Mouse (Mus musculus) heart, postnatal 10 days (tissue): ENCODE data around the gene Smdt1. TPM values are rescaled to one million over a fixed set of nuclear protein-coding genes. Genes with fewer than 3 reads are reported as not detected.

Source experiments
- DNase-seq, 2 experiments: peaks; one replicate each; pipeline ENCODE4 v3.0.0; 2021
- intact Hi-C: fragments of 180-260 bp; cut with DNase I; formaldehyde crosslinking; loops from one replicate; pipeline ENCODE4 v1.15.1; 2025
- total RNA-seq, 2 experiments: library from RNA; stranded (reverse); gene quantifications; 2 replicates each; pipeline ENCODE4 v1.2.3; 2021

Smdt1 gene
- 100 to 1,000 TPM; 195 to 202 TPM for total RNA-seq

DNA sequence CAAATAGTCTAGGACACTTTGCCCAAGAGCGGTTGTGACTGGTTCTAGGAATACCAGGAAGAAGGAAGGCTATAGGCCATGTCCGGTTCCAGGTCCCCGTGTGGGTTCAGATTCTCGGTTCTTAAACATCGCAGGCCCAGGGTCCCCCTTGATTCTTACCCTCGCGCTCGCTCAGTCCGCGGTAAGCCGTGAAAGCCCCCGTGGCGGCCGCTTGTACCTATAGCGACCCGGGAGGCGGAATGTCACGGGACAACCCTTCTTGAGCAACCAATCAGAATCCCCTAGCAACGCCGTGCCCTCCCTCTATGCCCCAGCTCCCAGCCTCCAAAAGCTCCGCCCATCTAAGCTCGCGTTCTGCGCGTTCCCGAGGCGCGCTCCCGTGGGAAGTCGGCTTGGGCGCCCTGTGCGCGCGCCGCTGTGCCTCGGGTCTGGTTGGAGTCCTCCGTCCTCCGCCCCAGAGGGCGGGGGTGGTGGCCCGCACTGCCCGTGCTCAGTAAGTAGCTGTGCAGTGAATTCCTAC, at the start of gene Smdt1, which contains the start of the genes Naga and Pheta2:
Gene Smdt1 (plus strand): TSS at position 367 of the 520 bp plus-strand sequence.
Gene Naga (minus strand): TSS at position 333 of the 520 bp plus-strand sequence.
Gene Pheta2 (plus strand): TSS at position 350 of the 520 bp plus-strand sequence.
- intact Hi-C loops = loop anchor here (5.0 to 10.0 kb wide), 2 partner anchors 71 to 204 kb away; no protein-coding TSS in a partner anchor
- DNase-seq = peak; percentile 98 to 99

GRCm38 (mm10) chr15:82290252-82290651, 48.5 kb upstream of the Smdt1 start:
- intact Hi-C loops = no loop called here
- no peak for DNase-seq

DNA sequence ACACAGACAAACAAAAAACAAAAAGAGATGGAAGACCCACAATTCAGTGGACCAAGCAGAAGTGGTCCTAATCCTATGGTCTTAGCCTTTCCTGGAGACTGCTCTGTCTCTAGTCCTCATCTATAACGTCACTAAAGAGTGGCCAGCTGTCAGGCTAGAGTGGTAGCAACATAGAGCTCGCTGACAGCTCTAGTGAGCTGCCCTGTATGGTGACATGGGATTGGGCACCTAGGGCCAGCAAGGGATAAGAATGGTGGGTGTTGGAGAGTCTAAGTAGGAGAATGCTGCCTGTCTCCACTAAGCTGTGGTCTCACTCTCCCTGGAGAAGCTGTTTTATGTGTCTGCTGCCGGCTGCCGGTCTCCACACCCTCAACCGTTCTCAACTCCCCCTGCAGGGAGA, 45.9 kb upstream of the Smdt1 start:
- no peak for DNase-seq
- intact Hi-C loops = no loop called here

DNA sequence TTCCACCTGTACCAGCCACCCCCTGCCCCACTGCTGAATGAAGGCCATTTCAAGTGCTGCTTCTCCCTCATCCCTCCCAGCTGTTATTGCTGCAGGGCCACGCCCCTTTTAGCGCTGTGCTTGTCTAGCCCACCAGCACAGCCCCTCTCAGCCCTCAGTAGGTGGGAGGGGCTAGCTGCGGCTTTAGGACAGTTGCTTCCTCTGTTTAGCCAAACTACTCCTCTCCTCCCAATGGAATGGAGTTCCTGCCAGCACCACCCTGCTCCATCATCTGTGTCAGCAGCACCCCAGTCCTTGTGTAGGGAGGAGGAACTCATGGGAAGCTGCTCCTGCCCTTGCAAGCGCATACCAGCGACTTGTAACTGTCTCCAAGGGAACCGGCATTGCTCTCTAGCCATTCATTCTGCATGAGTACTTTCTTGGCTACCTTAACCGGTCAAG, 45.5 kb upstream of the Smdt1 start:
- intact Hi-C loops = no loop called here
- no peak for DNase-seq

- intact Hi-C loops = no loop called here
- peak in 1 of 2 experiments; percentile 37 for DNase-seq
Measured at GRCm38 (mm10) chr15:82294059-82294458, 44.7 kb upstream of the Smdt1 start.

DNA sequence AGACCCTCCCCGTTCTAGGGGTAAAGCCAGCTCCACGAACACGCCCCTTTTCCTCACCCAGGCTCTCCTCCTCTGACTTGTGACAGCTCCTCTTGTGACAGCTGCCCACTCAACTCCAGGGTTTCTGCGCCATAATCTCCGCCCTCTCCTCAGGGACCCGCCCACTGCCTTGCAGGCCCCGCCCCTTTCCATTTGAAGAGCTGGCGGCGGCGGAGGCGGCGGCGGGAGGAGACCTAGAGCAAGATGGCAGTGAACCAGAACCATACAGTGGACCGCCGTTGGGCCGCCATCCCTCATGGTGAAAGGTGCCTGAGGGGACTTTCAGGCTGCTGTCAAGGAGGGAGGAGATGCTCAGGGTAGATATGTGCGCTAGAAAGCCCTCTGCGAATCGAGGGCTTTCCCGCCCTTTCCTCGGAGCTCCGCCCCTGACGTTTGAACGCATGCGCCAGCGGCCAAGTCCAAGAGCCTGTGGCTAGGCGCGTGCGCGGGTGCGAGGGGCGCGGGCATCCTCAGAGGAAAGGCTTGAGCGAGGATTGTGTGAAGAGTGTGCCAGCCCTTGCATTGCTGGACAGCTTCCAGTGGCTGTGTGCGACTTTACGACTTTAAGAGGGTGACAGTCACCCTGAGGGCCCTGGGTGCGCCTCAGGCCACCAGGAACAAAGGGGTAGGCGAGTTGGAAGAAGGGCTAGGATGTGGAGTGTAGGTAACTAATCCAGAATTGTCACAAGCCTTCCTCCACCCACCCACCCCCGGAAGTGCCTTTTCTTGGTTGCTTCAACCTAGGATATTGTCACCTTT, 39.8 kb upstream of the Smdt1 start, which contains the start of gene Wbp2nl:
Gene Wbp2nl (plus strand): TSS at position 191 of the 798 bp plus-strand sequence.
- intact Hi-C loops = no loop called here
- no peak for DNase-seq

GRCm38 (mm10) chr15:82307107-82307506, 31.7 kb upstream of the Smdt1 start:
- intact Hi-C loops = no loop called here
- DNase-seq = no peak

DNA sequence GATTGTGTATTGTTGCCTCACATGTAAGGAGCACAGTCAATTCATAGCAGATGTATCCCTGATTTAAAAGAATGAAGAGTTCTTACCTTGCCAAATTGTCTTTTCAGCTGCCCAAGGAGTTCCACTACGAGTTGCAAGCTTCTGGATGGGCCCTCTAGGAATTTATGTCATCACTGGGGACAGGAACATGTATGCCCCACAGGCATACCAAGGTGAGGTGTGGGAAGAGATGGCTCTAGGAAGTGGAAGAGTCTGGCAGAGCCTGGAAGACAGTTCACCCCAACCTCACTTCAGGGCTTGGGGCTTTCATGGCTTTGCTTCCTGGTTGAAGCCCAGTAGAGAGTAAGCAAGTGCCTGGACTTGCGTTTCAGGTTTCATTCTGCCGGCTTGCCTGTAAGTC, 30.3 kb upstream of the Smdt1 start:
- intact Hi-C loops = no loop called here
- DNase-seq = no peak

DNA sequence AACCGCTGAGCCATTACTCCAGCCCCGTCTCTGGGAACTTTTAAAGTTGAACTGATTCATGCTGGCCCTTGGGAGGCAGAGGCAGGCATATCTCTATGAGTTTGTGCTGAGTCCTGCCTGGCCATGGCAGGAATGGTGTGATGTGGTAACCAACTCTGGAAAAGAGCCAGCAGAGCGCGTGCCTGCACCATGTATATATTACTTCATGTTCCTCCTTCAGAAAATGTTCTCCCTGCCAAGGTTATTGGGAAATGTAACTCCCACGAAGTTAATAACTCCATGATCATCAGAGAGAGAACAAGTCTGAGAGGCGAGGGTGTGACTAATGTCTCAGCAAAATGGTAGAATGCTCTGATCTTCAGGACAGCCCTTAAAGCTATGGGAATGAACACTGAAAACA, 20.9 kb upstream of the Smdt1 start:
- DNase-seq = no peak
- intact Hi-C loops = no loop called here

DNA sequence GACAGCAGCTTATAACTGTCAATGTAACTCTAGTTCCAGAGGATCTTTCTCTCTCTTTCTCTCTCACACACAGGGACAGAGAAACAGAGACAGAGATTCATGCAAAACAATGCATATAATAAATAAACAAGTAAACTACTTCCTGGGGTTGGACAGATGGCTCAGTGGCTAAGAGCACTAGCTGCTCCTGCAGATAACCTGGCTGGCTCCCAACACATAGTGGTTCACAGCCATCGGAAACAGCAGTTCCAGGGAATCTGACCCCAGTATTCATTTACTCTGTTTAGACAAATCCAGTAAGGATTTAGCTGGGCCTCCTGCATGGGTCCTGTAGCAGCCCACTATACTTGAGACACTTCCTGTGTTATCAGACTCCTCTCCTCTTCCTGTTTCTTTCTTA, 19.1 kb upstream of the Smdt1 start:
- DNase-seq = no peak

DNA sequence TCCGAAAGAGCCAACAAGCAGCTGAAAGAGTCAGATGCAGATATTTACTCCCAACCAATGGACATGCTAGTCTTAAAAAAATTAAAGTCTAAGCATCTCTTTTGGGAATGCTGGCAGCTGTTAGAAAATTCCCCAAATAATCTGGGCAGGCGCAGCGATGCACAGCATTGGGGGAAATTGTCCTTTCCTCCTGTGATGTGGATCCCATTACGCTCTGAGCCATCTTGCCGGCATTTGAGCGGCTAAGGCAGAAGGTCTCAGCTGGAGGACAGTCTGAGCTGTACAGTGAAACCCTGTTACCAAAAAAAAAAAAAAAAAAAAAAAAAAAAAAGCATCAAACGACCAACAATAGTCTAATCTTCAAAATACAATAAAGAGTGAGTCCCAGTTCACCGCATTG, 16.6 kb upstream of the Smdt1 start:
- intact Hi-C loops = no loop called here
- DNase-seq = no peak

More for the DNA sequence above, 19.1 kb upstream of the Smdt1 start:
- intact Hi-C loops = no loop called here

- no peak for DNase-seq
- intact Hi-C loops = no loop called here
Measured at GRCm38 (mm10) chr15:82325382-82325781, 13.4 kb upstream of the Smdt1 start.

DNA sequence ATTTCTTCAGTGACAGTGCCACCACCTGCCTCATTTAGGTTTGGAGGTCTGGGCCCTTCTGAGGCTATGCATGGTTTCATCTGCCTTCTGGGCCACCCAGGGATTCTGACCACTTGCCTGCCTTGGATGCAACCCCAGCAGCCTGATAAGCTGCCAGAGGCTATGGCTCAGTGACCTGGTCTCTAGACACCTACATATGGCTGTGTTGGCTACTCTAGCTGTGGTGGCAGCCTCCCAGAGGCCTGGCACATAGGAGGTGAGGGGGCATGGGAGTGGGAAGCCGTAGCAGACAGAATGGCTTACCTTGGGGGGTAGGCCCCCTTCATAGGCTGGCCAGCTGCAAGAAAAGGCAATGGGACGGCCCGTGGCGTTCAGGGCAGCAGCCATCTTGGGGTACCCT, 3.6 kb upstream of the Smdt1 start:
- intact Hi-C loops = loop anchor here (5.0 to 10.0 kb wide), 2 partner anchors 68 to 200 kb away; no protein-coding TSS in a partner anchor
- no peak for DNase-seq

DNA sequence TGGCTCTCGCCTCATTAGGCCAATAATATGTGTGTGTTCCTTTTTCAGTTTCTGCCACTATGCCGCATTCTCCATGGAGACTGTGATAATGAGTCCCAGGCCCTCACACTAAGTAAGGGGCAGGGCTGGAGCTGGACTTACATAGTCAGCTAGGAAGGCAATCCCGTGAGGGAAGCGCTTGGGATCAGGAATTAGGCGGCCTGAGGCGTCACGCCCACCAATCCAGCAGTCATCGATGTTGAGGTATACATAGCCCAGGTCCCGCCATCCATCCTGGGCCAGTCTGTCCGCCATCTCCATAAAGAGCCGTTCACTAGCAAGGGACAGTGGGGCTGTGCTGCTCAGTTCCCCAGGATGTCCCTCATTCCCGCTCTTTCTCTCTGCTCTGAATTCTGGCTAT, 2.1 kb upstream of the Smdt1 start:
- DNase-seq = no peak
- intact Hi-C loops = loop anchor here (5.0 to 10.0 kb wide), 2 partner anchors 69 to 202 kb away; no protein-coding TSS in a partner anchor

- no peak for DNase-seq
- intact Hi-C loops = loop anchor here (5.0 to 10.0 kb wide), 2 partner anchors 71 to 203 kb away; no protein-coding TSS in a partner anchor
Measured at GRCm38 (mm10) chr15:82337875-82338274, 884 bp upstream of the Smdt1 start.

DNA sequence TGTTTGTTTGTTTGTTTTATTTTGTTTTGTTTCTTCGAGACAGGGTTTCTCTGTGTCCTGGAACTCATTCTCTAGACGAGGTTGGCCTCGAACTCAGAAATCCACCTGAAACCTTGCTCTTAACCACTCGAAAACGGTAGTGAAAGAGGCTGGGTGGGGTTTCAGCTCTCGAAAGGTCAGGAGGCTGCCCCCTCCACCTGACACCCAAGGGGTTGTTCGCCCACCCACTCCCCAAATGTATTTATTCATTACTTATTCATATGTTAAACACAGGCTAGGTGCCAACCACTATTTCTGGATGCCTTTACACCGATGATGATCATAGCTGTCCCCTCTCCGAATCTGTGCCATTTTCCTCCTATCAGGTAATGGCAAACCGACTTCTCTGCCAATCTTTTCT, 391 bp downstream of the Smdt1 start:
- DNase-seq = no peak
- intact Hi-C loops = loop anchor here (5.0 to 10.0 kb wide), 2 partner anchors 72 to 204 kb away; no protein-coding TSS in a partner anchor

DNA sequence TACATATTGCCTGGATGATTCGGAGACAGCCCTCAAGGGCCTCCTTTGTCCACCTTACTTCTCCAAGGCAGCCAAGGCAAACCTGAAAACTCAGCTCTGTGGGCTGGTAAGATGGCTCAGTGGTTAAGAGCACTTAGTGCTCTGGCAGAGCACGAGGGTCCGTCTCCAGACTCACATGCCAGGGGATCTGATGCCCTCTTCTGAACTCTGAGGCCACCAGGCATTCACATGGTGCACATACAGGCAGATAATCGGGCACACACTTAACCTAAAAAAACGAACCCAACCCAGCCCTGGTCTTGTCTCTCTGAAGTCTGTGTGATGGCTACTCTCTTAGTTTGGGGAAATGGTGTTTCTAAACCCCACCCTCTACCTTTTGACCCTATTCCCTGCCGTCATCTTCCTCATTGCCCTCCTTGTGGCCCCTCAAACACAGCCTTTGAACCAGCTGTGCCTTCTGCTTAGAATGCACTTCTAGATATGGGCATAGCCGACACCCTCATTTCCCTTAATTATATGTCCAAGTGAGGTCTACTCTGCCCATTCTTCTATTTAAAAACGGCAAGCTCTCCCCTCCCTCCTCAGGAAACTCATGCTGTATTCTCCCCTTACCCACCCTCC, 985 bp downstream of the Smdt1 start:
- intact Hi-C loops = loop anchor here (5.0 to 10.0 kb wide), 2 partner anchors 72 to 205 kb away; no protein-coding TSS in a partner anchor
- no peak for DNase-seq

- DNase-seq = no peak
- intact Hi-C loops = no loop called here
Measured at GRCm38 (mm10) chr15:82340414-82341035, 1.8 kb downstream of the Smdt1 start.

DNA sequence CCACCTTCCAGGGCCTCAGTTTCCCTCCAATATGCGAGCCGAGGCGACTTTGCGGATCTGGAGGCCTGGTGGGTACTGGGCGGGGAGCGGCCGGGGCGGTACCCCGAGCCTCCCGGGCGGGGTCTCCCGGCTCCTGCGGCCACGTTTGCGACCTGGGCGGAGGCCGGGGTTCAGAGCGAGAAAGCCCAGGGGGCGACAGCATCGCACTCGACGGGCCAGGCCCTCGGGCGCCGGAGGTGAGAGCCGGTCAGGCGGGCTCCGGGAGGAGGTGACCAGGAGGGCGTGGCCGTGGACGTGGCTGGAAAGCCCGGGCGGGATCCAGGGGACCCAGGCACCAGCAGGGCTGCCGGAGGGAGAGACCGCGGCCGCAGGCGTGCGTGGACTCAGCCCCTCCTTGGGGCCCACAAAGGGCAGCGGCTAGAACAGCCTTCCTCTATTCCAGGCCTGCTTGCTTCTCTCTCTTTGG, 2.3 kb downstream of the Smdt1 start:
- peak; percentile 73 to 75 for DNase-seq
- intact Hi-C loops = no loop called here

- intact Hi-C loops = no loop called here
Measured at GRCm38 (mm10) chr15:82341675-82342542, 3.1 kb downstream of the Smdt1 start.

More at GRCm38 (mm10) chr15:82341675-82342542, 3.1 kb downstream of the Smdt1 start:
- peak in 1 of 2 experiments; percentile 23 for DNase-seq
